In genomic region chr9:119339558-119340211, GRCm38 (mm10) we compare ENCODE assay signal across 8 mouse cellular contexts. TPM values are rescaled to one million over a fixed set of nuclear protein-coding genes. Genes with fewer than 3 reads are reported as not detected.
DNase-seq lines count a peak whose midpoint lies in the region; ATAC-seq lines count a peak whose summit lies in the region.

Acaa1a (plus strand) TSS chr9:119339676.

- H3K36me3 ChIP-seq in hindbrain, embryonic 11.5 days (ENCODE audit: control insufficient read depth, insufficient read depth, low read length): peaks cover 2% of the 10 kb centered on the region; the same call in 1 of the 2 replicates

- DNase-seq in NIH3T3 (ENCODE audit: low read depth): peak; percentile 85
- DNase-seq in cerebellum, adult 8-10 months: peak; percentile 61
- peak; percentile 51 to 58 for DNase-seq in frontal cortex, postnatal 14 days (ENCODE audit: low spot score in 2 of 2)
- DNase-seq in hindbrain, embryonic 11.5 days (ENCODE audit: low spot score): peak; percentile 57
- peak; percentile 44 to 45 for DNase-seq in layer of hippocampus, postnatal 14 days (ENCODE audit: low spot score in 2 of 2)
- DNase-seq in lung, postnatal 25 days (ENCODE audit: low spot score): peak; percentile 85
- peak; percentile 64 for DNase-seq in retina, embryonic 14.5 days (ENCODE audit: low spot score)
- peak; percentile 71 for DNase-seq in urinary bladder, adult 2 months (ENCODE audit: low spot score)

- H3K27me3 ChIP-seq in hindbrain, embryonic 11.5 days (ENCODE audit: control insufficient read depth, insufficient read depth, low read length): 0 out of 2 replicates have a peak, but pooled peaks cover 2% of the 10 kb centered on the region

- WGBS in hindbrain, embryonic 11.5 days: 2% methylated on average over 43 of the region's 43 CpGs

- H3K9ac ChIP-seq in hindbrain, embryonic 11.5 days (ENCODE audit: low read depth, low read length): peak within 1 kb of the TSS; percentile 56

- H3K4me3 ChIP-seq in hindbrain, embryonic 11.5 days (ENCODE audit: low read depth, low read length): peak within 1 kb of the TSS; percentile 72

- no peaks in the 10 kb centered on the region for H3K9me3 ChIP-seq in hindbrain, embryonic 11.5 days (ENCODE audit: control insufficient read depth, low read length)

- H3K4me2 ChIP-seq in hindbrain, embryonic 11.5 days (replicated peaks; ENCODE audit: low read depth, low read length): peak within 1 kb of the TSS; percentile 67

- H3K27ac ChIP-seq in hindbrain, embryonic 11.5 days (ENCODE audit: low read depth, low read length): peak within 1 kb of the TSS; percentile 76; the same call in 1 of the 2 replicates

- ATAC-seq in hindbrain, embryonic 11.5 days (ENCODE audit: low FRiP score): no peak

- H3K4me1 ChIP-seq in hindbrain, embryonic 11.5 days (replicated peaks; ENCODE audit: control insufficient read depth, insufficient read depth, low read length): peaks cover 4% of the 10 kb centered on the region; the same call in 1 of the 2 replicates

RNA-seq across cellular contexts. Expression of gene Acaa1a, which starts in this region (rescaled TPM):
- polyA plus RNA-seq in hindbrain, embryonic 11.5 days (2014; fragmentation: Nextera tagmentation; extraction: Ambion mirVana): 55.2 and 62.6 TPM in 2 replicates
- 10 to 100 TPM; 66.5 to 77.9 TPM for total RNA-seq in layer of hippocampus, postnatal 14 days (2021)
- polyA plus RNA-seq in urinary bladder, adult 2 months (2012; rRNA removed): 144 and 173 TPM in 2 replicates
